Mouse (Mus musculus): Measurements from ENCODE around the gene Fbxw4. TPM values are rescaled to one million over a fixed set of nuclear protein-coding genes. Genes with fewer than 3 reads are reported as not detected.
"Not testable (repeated sequence)": the region's sequence is repeated elsewhere in the genome, so short reads cannot be mapped to it uniquely, and the experiment has no call there.

Fbxw4 gene
- polyA plus RNA-seq, 2 experiments from 2014 or later, result 11.4 to 15.5 TPM

- no peak for ATAC-seq
Measured at GRCm38 (mm10) chr19:45655870-45656269, 4.2 kb downstream of the Fbxw4 start.

DNA sequence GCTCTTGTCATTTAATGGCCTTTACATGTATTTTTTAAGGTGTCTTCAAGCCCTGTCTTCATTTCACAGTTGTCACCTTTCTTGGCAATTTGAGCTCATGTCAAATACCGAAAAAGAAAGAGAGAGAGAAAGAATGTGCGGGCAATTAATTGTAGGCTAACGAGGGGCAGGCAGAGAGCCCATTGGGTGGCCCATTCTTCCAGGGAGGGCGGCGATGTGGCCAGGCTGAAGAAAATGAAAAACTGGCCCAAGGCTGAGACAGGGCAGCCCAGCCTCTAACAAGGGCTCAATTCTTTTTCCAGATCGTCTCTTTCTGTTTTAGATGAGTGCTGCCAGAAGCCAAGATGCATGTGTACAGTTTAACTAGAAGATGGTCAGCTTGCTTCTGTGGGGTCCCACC lies 6.1 kb downstream of the Fbxw4 start:
- no peak for ATAC-seq

DNA sequence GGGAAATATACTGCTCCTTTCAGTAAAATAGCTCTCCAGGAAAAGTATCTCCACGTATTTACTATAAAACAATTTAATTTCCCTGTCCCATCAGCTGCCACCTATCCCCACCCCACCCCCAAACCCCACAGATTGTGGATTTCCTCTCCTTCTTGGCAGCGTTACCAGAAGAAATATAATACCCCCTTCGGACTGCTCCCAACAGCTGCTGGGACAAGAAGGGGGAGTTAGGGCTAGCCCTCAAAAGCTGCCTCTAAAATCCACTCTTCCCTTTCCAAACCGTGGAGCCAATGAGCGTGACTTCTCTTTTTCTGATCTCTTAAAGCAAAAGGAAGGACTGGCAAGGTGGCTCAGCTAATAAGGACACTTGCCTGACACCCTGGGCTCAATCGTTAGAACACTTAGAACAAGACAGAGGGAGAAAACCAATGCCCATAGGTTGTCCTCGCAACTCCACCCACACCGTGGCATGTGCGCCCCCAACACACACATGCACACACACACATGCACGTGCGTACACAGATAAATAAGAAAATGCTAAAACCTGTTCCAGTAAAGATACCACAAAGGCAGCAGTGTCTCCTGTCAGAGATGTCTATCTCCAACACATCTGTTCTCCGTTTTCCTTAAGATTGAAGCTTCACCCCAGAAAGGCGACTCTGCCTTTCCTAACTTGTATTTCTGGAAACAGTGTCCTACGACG lies 7.7 kb downstream of the Fbxw4 start:
- no peak for ATAC-seq

- no peak for ATAC-seq
Measured at GRCm38 (mm10) chr19:45651524-45651923, 8.6 kb downstream of the Fbxw4 start.

- ATAC-seq, result no peak
Measured at GRCm38 (mm10) chr19:45649776-45650175, 10.3 kb downstream of the Fbxw4 start.

DNA sequence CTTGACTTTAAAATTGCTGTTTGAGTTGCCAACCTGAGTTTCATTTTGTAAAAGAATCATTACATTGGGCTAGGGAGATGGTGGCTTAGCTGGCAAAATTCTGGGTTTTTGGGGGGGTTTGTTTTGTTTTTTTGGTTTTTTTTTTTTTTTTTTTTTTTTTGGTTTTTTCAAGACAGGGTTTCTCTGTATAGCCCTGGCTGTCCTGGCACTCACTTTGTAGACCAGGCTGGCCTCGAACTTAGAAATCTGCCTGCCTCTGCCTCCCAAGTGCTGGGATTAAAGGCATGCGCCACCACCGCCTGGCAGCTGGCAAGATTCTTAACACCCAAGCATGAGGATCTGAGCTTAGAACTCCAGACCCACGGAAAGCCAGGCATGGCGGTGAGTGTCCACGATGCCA lies 11.6 kb downstream of the Fbxw4 start:
- not testable (repeated sequence) for ATAC-seq

DNA sequence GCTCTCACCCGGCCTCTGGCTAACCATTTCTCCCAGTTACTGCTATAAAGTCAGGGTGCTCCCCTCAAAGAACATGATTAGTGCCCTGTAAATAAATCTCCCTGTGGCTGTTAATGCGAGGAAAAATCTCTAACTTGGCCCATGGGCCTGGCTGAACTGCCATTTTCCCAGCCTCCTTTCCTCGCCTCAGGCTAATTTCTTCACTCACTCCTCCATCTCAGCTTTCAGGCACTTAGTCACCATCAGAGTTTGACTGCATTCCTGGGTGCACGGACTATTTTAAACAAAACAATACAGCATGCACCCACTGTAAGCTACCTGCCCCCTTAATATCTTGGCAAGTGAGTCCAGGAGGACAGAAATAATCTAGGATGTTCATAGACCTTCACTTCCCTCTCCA lies 13.2 kb downstream of the Fbxw4 start:
- no peak for ATAC-seq

DNA sequence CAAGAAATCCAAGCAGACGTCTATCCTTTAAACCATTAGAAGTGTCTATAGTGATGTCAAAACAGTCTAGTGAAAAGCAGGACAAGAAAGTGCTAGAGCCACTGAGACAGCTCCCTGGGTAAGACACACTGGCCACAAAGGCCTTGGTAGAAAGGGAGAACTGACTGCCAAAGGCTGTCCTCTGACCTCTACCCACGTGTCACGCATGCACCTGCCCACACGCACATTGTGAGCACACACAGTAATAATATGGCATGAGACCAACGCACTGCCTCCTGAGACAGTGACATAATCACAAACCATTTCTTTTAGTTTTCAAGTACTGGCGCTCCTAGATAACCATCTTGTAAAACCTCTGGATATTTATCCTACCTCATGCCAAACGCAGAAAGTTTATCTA lies 19.4 kb downstream of the Fbxw4 start:
- no peak for ATAC-seq

DNA sequence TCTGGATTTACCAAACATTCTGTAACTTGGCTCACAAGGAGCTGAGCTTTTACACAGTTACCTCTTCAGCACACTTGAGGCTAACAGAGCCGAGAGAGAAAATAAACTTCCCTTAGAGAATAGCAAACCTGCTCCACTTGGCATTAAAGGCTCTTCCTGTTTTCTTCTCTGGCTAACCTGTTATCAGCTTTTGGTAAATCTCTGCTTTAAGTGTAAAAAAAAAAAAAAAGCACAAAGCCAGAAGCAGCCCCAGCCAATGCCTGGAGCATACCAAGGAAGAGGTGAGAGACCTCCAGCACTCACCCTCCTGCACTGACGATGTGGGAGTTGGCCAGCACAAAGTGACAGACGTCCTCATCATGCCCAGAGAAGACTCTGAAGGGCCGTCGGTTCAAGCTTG lies 24.2 kb downstream of the Fbxw4 start:
- no peak for ATAC-seq

DNA sequence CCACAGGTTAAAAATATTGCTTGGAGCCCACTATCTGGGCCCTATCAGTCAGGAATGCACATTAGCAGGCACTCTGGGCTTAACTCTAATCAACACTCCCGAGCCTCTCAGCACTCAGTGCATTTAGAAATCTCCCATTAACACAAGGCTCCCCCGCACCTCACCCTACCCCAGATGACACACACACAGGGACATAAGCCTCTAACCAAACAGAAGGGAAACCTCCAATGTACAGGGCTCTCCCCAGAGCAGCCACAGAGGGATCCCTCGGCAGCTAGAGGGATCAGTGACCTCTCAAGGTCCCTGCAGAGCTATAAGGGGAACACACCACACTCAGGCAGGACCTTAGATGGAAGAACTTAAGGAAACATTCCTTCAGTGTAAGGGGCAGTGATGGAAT lies 28.5 kb downstream of the Fbxw4 start:
- no peak for ATAC-seq

- ATAC-seq, result peak; percentile 85
Measured at GRCm38 (mm10) chr19:45630953-45631352, 29.2 kb downstream of the Fbxw4 start.

- ATAC-seq, result no peak
Measured at GRCm38 (mm10) chr19:45629219-45629618, 30.9 kb downstream of the Fbxw4 start.

DNA sequence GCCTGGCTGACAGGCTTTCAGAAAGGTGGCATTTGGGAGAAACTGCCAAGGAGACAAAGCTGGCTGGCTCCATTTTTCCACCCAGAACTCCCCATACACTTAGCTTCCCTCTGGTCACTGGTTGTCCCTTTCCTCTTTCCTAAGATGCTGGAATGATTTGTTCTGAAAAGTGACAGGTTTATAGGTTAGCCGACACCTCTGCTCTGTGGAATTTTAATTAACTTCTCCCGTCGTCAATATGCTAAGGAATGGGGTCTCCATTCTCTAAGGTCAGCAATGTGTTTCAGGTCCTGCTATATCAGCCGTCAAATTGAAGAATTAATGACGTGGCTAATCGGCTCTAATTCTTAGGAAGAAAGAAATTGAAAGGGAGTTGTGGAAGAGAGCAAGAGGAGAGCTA lies 31.5 kb downstream of the Fbxw4 start:
- ATAC-seq, result no peak

DNA sequence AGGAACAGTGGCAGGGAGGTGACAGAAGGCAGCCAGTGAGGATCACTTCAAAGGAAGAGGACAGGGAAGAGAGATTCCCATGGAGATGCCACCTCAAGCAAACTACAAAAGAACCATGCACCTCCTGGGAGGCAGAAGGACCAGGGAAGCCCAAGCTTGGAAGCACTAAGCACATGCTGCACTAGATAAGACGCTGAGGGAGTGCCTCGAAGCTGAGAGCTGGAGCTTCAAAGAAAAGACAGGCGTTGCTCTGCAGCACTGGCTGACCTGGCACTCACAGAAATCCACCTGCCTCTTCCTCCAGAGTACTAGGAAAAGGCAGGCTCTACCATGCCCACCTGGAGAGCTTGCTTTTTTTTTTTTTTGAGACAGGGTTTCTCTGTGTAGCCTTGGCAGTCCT lies 33.1 kb downstream of the Fbxw4 start:
- ATAC-seq, result no peak

- ATAC-seq, result no peak
Measured at GRCm38 (mm10) chr19:45623710-45624109, 36.4 kb downstream of the Fbxw4 start.

GRCm38 (mm10) chr19:45622144-45622543 lies 38.0 kb downstream of the Fbxw4 start:
- ATAC-seq, result no peak

DNA sequence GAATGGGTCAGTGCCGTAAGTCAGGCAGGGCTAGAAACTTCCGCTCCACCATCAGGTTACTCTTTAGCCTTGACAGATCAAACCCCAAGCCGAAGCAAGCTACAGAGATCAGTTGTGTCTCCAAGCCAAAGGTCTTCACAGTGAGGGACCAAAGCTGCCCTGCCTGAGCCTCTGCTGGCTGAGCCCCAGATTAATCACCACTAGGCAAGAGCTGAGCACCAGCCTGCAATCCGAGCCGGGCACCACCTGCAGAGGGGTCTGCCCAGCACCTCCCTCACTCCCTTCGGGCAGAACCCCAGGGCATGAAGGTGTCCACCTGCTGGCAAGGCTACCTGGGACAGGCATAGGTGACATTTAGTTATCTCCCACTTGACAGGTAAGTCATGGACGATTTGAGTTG lies 39.1 kb downstream of the Fbxw4 start:
- no peak for ATAC-seq

DNA sequence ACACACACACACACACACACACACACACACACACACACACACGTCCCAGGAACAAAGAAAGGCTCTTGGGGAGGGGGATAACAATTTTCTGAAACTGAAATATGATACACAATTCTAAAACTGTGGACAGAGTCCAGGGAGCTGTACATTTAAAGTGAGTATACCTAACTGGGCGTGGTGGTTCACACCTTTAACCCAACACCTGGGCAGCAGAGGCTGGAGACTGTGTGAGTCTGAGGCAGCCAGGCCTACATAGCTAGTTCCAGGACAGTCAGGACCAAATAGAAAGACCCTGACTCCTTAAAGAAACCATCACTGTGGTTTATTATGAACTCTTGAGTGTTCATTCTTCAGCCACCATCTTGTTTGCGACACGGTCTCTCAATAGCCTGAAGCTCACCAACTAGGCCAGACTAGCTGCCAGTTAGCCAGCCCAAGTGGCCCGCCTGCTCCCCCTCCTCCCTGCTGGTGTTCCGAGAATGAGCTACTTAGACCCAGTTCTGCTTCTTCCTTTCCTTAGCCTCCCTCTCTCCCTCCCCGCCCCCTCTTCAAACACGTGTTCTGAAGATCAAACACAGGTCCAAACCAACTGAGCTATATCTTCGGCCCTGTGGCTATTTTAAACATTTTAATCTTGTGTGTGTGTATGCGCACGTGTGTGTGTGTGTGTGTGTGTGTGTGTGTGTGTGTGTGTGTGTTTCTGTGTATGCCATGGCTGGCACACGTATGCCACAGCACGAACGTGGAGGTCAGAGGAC lies 40.2 kb downstream of the Fbxw4 start:
- no peak for ATAC-seq

- ATAC-seq, result no peak
Measured at GRCm38 (mm10) chr19:45618184-45618583, 41.9 kb downstream of the Fbxw4 start.

- no peak for ATAC-seq
Measured at GRCm38 (mm10) chr19:45616735-45617134, 43.4 kb downstream of the Fbxw4 start.

DNA sequence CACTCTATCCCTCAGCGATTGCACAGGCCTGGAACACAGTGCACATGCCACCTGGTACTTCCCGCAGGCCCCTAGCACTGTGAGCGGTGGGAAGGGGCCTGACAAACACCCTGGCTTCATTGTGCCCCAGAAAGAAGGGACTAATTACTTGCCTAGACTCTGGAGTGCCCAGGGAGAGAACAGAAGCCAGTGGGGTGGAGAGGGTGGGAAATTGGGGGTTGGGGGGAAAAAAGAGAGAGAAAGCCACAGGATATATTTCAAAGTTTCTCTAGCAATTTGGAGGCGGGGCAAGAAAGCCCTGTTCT lies 43.9 kb downstream of the Fbxw4 start:
- no peak for ATAC-seq

DNA sequence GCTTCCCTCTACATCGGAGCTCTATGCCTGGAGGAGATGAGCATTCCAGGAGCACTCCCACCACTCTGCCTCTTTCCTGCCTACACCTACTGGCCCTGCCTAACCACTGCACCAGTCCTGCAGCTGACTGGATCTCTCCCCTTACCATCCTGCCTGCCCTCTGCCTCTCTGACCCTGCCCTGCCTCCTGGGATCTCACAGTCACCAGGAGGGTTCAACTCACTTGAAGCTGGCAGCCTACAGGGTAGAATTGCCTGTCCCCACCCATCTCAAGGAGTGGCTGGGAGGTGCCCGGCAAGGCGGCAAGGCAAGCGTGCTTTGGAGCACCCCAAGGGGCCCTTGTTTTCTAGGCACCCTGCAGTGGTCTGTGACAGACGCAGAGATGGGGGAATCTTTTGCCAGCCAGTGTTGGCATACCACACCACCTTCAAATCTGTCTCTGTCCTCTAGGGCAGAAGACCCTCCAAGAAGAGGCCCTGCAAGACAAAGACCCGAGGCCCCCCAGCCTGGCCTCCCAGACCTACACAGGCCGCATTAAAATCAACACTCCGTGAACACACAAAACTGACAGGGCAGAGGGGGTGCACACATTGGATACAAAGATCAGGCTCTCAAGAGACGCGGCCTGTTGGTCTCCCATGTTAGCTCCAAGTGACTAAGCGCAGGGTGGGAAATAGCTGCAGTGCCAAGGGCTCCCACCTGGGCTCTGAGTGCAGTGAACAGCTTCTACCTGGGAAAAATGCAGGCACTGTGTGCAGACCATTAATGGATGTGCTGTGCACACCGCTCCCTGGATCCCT lies 44.5 kb downstream of the Fbxw4 start:
- ATAC-seq, result no peak

- ATAC-seq, result no peak
Measured at GRCm38 (mm10) chr19:45614928-45615327, 45.2 kb downstream of the Fbxw4 start.

DNA sequence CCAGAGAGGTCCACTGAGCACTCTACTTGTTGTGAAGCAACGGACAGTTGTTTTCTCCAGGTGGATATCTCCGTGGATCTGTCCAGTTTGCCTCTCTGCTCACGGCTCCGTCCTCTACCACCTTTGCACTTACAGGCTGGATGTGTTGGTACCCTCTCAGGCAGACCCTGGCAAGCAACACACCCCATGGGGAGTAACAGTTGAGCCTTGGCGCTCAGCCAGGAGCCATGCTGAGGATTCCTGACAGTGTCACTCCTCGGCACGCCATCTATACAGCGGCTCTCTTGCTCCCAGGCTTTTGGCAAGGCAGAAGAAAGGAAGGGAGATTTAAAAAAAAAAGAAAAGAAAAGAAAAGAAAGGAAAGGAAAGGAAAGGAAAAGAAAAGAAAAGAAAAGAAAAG lies 45.7 kb downstream of the Fbxw4 start:
- no peak for ATAC-seq
